Mouse (Mus musculus) frontal cortex, postnatal 10 days (tissue): ENCODE results near the gene Six4.
"Not testable (repeated sequence)": the region's sequence is repeated elsewhere in the genome, so short reads cannot be mapped to it uniquely, and the experiment has no call there.

Experiments
- DNase-seq, 2 experiments: peaks; one replicate each; pipeline ENCODE4 v3.0.0; 2022; ENCODE audit warnings: low spot score in 2 of 2, mixed read lengths in 1 of 2

The Six4 gene

DNA sequence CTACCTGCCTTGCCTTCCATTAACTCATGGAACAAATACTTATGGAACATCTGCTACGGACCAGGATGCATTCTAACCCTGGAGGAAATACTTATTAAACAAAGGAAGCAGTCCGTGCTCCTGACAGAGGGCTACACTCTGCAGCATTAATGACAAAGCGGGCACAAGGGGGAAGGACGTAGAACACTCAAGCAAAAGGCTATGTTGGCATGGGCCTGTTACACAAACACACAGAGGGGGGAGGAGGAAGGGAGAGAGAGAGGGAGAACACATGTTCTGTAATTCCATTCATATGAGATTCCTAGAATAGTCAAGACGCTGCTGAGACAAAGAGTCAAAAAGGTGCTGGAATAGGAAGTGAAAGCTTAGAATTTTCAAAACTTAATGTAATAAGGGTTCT lies 24.8 kb downstream of the Six4 start:
- DNase-seq, result no peak

DNA sequence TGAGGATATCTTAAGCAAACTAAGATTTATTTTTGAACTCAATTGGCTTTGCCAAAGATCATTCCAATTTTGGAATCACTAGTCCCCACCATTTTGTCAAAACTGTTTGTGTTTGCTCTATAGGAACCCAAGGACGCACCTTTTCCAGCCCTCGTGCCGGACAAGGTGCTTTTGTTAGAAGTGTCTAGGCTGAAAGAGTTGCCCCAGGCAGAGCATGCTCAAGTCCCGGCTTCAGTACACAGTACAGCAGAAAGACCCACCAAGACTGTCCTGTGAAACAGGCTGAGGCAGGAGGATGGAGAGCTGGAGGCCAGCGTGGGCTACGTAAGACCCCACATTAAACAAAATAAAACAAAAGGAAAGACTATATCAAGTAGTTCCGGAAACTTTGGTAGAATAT lies 26.2 kb downstream of the Six4 start:
- DNase-seq, result no peak

DNA sequence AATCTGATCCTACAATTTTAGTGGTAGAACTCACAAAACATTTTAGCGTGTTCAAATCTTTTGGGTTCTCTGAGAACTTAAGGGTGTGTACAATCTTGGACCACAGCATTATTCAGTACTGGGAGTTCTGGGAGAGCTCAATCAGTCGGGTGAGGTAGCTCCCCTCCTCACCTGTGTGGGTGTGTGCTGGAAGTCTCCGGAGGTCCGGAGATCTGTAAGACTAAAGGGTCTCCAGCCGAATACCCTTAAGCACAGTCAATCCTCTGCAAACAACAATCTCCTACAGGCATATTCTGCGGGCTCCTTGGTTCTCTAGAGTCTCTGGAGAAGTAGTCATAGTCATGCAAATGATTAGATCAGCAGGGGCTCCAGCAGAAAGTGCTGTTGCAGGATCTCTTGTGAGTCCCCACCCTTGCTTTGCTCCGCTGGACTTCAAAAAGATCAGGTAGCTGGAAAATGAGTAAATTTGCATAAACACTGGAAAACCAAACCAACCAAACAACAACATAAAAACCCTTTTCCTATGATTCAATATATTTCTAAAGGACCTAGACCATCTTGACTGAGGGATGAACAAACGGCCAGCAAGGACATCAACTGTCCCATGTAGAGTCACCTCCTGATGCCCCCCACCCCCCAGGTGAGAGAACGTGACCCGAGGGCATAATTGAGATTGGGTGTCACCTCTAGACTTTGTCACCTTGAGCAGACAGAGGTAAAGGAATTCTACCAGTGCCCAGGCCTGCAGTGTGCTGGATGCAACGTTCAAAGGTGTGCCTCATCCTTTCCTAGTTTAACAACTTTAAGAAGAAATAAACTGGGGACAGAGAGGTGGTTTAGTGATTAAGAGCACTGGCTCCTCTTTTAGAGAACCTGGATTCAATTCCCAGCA lies 27.3 kb downstream of the Six4 start:
- no peak for DNase-seq

DNA sequence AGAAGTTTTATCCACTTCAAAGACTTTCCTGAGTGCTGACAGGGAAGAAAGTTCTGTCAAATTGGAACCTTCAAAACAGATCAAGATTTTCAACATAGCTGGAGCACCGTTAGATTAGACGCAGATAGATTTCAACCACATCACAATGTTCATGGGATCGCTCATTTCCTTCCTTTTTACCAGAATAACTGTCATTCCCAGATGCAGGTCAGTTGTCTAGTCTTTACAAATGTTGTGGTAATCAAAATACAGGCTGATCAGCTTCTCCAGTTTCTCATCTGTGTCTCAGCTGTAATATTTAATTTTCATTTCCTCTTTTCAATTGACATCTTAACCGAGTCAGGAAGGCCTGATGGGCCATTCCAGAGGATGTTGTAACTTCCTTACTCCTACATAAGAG lies 29.5 kb downstream of the Six4 start:
- DNase-seq, result no peak

DNA sequence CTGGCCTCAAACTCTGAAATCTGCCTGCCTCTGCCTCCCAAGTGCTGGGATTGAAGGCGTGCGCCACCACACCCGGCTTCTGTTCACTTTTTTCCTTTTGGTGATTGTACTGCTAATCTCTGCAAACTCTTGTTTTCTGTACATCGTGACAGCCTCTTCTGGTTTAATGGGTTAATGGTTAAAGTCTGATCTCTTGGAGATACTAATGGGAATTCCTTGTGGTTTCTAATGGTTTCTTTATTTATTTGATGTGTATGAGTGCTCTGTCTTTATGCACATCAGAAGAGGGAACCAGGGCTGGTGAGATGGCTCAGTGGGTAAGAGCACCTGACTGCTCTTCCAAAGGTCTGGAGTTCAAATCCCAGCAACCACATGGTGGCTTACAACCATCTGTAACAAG lies 31.4 kb downstream of the Six4 start:
- not testable (repeated sequence) for DNase-seq

DNA sequence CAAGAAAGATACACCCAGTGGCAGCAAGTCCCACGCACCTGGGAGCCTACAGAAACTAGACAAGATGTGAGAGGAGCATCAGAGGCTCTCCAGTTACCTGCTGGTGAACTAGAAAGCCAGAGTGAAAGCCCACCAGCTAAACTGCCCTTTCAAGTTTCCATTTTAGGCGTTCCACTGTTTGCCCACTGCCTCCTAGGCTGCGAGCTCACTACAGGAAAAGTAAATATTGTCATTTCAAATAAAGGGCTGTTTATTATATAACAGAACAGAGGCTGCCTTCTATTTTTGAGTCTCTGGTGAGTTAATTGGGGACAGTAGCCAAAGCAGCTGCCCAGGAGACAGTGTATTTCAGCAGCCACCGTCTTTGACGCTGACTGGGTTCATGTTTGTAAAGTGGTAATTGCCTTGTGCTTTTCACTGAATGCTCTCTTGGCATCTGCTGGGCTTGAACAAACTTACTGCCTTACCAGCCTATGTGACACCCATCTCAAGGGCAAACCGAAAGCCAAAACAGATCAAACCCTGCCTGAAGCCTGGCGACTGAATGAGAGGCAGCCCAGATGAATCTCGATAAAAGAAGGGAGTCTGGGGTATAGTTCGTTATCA lies 52.3 kb downstream of the Six4 start:
- DNase-seq, result no peak

DNA sequence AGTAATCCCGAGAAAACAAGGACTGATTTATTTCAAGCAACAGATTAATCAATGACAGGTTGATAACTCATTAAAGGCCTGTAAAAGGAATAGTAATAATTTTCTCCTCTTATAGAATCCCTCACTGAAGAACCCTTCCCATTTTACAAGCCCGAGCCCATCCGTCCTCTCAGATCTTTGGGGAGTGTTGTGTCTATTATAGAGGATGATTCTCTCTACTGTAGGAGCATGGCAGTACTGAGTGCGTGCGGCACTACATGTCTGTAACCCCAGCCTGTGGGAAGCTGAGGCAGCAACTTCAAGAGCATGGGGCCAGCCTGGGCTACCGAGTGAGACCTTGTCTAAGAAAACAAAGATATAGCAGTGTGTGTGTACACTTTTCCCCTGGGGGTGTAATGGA lies 55.8 kb downstream of the Six4 start:
- DNase-seq, result no peak

DNA sequence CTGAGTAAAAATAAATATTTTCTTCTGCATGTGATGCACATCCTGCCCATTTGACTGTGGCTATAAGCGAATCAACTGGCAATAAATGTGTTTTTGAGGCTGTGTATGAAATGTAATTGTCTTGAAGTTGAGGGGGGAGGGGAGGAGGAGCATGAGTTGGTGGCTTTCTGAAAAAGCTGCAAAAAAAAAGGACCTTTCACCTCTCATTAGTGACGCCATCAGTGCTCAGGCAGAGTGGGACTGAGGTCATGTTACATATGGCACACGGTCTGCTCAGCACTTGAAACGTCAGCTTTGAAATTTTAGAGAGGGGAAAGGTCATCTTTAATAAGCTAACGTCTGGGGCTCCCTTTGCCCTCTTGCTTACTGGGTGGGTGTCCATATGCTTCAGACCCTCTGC lies 57.8 kb downstream of the Six4 start:
- no peak for DNase-seq

DNA sequence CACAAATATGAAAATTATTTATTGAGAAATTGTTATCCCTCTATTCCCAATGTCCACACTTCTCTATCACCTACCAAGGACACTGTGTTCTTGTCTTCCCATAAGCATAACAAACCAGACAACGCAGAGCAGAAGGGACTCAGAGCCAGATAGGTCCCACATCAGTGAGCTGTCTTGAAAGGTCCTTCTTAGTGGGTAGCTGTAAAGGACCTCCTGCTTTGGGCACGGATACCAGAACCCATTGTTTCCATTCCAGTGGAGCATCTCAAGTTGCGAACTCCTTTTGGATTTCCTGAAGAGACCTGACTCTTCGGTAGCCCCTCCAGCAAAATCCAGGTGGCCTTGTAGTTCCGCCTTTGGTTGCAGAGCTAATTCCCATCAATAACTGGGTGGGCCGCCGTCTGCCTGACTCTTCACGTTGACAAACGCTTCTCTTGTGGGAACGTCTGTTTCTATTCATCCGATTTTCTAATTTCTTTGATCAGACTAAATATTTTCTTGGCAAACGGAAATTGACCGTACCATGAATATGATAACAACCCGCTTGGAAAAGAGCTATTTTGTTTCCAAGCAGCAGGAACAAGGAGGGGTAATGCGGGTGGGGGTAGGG lies 58.6 kb downstream of the Six4 start:
- no peak for DNase-seq

DNA sequence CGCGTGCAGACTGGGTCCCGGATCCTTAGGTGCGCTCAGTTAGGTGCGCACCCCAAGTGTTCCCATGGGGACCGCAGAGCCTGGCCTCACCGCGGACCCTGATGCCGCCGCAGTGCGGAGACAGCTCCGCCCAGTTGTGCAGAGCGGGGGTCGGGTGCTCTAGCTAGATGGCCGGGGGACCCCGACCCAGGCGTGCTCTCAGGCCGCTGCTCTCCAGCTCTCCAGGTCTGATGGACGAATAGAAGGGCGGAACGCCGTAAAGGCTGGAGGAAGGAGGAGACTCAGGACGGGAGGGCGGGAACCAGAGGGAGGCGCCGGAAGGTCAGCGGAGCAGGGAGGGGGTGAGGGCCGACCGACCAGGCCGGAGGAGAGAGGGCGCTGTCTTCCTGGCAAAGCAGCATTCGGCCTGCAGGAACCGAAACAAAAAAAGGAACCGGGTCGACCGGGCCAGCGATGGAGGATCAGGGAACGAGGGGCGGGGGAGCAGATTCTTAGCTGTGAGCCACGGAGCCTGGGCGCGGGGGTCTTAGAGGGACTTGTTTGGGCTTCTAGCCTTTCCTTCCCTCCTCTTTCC lies 59.5 kb downstream of the Six4 start, which contains the start of gene Six1:
TSS of gene Six1 (minus strand) at position 220 of the 574 bp plus-strand sequence.
- DNase-seq, result peak in 1 of 2 experiments; percentile 39

DNA sequence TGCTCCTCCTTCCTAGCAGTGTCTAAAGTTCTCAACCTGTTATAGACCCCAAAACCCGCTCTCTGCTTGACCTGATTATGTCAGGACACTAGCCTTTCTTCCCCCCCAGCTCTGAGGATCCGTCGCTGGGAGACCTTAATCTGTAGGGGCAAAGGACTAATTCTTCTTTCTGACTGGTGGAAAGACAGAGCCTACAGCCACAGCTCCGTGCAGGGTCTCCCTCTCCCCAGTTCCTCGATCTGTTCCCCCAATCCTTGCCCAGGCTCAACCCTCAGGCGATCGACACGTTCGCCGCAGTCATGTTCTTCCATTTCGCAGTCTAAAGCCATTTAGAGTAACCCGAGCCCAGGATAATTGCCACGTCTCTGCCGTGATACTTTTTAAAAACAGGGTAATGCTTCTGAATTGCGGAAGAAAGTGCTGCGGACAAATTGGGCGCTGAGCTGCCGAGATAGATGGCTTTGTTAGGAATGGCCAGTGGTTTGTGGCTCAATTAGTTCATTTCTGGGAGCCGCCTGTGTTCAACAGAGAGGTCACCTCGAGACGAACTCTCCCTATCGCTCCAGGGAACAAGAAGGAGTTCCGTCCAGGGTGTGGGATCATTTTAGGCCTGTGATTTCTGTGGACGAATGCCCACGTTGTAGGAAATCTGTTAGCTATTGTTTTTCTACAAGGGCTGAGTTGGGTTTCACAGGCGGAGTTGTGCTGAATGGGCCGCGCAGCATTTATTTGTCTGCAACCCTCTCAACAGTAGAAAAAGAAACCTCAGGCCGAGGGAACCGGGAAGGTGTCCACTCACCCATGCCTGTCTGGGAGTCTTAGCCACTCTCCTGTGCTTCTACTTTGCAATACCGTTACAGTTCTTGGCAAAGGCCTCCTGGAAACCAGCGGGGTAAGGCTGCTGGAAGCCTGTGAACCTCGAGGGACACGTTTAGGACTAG lies 60.3 kb downstream of the Six4 start:
- no peak for DNase-seq

DNA sequence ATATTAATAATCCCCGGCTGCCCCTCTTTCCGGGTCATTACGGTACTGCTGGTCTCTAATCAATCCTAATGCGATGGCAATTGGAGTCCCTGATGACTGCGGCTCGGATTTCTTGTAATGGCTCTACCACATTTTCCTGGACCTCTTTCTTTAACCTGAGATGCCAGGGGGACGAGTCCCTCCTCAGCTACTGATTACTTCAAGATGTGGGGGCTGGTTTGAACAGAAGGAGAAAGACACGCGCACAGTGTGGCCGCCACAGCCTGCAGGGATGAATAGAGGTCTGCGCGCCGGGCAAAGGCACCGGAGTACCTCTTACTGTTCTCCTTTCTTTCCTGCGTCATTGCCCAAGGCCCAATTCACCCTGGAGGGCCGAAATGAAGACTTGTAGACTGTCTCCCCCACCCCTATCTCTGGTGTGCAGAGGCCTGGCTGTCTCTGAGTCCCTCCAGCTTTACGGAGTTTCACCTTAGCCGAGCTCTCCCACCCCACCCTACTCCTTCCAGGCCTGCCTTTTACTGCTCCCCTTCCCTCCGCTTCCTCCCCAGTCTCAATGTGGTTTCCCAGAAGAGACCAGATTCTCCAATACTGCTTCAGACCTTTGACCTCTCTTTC lies 61.1 kb downstream of the Six4 start:
- no peak for DNase-seq

DNA sequence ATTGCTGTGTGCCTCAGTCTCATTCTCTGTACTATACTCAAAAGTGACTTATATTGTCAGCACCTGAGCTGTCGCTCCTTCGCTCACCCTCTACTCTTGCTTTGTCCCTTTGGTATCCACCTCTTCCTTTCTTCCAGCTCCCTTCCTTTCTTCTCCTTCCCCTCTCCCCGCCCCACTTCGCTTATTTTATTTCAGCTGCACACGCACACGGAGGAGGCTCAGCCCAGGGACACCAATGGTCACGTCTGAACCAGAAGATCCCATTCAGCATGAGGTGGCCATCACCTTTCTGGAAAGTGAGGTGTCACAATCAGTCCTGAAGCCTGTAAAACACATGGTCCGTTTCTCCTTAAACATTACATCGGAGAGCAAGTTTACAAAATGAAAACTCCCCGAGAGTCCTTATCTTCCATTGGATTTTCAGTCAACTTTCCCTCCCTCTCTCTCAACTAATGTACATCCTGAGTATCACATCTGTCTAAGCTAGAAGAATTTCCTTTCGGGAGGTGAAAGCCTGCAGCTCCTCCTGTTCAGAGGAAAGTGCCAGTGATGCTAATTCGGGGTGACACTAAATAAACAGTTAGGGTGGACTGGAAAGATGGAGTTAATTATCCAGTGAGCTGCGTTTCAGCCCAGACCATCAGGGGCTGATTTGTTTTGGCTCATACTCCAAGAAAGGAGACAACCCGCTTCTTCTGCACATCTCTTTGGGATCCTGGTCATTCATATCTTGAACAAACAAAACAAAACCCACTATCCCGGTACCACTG lies 62.3 kb downstream of the Six4 start:
- DNase-seq, result no peak

DNA sequence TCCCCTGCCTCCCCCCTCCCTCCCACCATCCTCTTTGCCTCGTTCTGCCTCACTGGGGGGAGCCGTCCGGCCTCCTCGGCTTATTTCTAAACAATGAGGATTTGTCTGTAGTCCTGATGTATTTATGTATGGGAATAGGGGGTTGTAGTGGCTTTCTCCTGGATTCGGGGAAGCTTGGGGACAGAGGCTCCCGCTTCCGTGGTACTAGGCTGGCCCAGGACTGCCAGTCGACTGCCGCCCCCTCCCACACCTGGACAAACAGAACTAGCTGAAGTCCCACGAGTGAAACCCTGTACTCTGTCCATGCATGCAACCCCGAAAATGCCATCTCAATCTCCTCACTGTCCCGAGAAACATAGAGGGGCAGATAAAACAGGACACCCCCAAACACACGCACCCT lies 63.0 kb downstream of the Six4 start:
- no peak for DNase-seq
